Mouse (Mus musculus) cerebellum, adult 8-10 months (tissue): ENCODE measurements around the gene 4930596D02Rik.

Experiments
- DNase-seq: peaks from one replicate; pipeline ENCODE4 v3.0.0; 2022

4930596D02Rik gene

DNA sequence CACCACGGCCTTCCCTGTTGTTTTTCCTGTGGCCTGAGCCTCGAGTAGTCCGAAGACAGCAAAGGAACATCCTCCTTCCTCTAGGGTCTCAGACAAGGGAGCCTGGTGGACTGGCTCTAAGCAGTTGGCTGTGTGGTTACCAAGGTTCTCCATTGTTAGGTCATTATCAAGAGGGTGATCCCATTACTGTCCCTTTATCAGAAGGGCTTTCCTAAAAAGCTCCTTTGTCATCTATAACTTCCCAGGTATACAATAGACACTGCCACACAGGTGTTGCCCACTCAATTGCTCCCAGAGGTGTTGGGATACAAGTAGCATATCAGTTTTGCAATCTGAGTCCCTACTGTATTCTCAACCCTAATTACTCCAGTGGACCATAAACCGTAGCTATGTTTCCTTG lies at the start of gene 4930596D02Rik:
4930596D02Rik (minus strand) TSS at position 101 of the 400 bp plus-strand sequence.
- no peak for DNase-seq

DNA sequence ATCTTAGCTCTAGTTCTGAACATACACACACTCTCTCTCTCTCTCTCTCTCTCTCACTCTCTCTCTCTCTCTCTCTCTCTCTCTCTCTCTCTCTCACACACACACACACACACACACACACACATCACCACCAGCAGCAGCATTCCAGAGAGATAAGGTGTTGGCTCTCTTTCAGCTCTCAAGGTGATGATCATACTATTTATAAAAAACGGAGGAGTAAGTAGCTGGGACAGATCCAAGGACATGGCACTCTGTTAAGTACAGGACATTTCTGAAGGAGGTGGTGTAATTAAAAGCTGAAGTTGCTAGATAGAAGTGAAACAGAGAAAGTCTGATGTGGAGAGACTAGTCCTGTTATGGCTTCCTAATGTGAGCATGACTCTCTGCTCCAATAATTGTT lies 41.5 kb upstream of the 4930596D02Rik start:
- no peak for DNase-seq

DNA sequence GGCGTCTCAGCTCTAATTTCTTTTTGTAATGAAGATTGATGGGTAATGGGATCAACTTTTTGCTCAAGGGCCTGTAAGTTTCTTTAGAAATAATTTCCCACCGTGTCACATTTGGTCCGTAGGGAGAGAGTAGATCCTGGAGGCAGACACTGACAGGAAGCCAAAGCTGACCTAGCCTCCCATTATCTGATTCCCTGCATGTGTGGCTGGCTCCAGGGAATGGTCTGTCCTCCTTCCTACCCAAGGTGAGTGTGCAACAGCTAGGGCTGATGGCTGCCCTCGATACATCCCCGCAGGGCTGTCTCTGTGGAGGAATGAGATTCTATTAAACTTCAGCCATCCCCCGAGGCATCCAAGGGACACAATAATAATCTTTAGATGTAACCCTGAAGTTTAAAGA lies 33.5 kb upstream of the 4930596D02Rik start:
- DNase-seq, result peak; percentile 5

DNA sequence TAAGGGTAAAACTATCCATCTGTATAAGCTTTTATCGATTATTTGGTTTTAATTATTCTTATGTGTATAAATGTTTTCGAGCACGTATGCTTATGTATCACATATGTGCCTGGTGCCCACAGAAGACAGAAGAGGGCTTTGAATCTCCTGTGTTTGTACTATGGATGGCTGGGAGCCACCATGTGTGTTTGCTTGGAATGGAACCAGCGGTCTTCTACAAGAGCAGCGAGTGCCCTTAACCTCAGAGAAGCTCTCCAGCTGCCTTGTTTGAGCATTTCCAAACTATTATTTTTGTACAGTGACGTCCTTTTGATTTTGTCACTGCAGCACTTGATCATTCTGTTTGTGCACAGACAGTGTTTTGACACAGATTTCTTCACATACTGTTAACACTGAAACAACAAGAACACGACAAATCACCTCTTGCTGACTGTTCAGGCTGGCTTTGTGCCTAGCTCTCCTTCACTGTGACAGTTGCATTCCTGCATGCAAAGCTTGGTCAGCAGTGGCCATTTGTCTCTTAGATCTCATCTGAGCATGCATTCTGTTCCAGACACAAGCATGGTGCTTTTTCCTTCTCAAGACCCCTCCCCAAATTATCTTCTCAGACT lies 30.4 kb upstream of the 4930596D02Rik start:
- no peak for DNase-seq

DNA sequence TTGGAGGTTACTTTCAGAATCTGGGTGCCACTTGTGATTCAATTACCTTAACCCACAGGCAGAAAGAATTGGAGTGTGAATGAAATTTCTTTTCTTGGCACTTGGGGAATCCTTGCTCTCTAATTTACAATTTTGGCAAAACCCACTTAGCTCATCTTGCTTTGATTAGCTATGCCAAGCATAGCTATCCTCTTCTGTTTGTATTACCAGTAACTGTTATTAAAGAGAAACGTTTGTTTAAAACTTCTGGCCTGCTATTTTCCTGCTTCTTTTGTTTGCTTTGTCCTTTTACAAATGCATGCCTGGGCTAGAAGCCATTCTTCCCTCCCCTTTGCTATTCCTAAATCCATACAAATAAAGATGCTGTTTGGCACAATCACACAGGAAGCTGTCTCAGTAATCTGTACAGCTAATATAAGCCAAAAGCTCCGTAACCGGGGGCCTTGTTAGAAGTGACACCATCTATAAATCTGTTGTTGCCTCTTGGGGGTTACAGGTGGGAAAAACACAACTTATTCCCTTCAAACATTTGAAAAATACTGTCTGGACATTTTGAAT lies 19.0 kb downstream of the 4930596D02Rik start:
- no peak for DNase-seq

DNA sequence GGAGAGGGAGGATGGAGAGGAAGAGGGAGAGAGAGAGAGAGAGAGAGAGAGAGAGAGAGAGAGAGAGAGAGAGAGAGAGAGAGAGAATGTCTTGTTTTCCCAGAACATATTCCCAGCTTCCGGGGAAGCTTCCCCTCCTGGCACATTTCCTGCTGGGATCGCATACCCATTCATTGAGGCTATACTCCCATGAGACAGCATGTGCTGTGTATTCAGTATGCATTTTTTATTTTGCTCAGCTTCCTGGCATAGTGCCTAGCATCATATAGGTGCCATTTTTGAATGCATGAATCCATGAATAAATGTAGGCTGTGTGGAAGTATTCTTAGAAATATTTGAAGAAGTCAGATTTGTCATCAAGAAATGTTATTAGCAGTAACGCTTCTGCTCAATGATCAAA lies 31.7 kb downstream of the 4930596D02Rik start:
- no peak for DNase-seq

DNA sequence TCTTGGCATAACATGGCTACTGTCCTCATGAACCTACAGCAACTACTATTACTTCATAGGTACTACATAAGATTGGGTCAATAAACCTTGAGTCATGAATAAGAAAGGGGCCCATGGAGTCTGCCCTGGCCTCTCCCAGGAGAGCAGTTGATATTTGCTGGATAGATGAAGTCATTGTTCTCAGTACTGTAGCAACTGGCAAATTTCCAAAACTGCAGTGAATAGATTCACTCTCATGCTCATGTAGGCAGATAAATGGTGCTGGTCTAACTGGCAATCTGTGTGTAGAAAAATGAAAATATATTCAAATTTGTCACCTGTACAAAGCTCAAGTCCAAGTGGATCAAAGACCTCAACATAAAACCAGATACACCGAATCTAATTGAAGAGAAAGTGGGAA lies 38.5 kb downstream of the 4930596D02Rik start:
- DNase-seq, result no peak
